Mouse (Mus musculus): ENCODE data around the gene Lmcd1. TPM values are rescaled to one million over a fixed set of nuclear protein-coding genes. Genes with fewer than 3 reads are reported as not detected.
A peak's percentile ranks its signal among the peaks of the same experiment; 100 is the strongest.

Lmcd1 gene
- polyA plus RNA-seq, 1 experiment from 2014 or later: 69.3 TPM

- H3K4me1 ChIP-seq (ENCODE audit: insufficient read depth, low read depth, low read length): no peaks in the 10 kb centered on the region
- no peak overlapping the region for H3K4me3 ChIP-seq (ENCODE audit: low read depth, low read length)
- H3K4me2 ChIP-seq (replicated peaks; ENCODE audit: low read depth, low read length): no peak overlapping the region
- H3K36me3 ChIP-seq (ENCODE audit: insufficient read depth, low read length): no peaks in the 10 kb centered on the region
- no peak for DNase-seq (ENCODE audit: low spot score)
- H3K27ac ChIP-seq (ENCODE audit: low read length): no peak overlapping the region
- TF ChIP-seq EP300 (IDR thresholded peaks at IDR 0.05): no peak
- TF ChIP-seq CTCF (IDR thresholded peaks at IDR 0.05): no peak
- no peaks in the 10 kb centered on the region for H3K9me3 ChIP-seq (ENCODE audit: low read length)
- no peaks in the 10 kb centered on the region for H3K27me3 ChIP-seq (replicated peaks; ENCODE audit: insufficient read depth, low read length)
- H3K9ac ChIP-seq (replicated peaks; ENCODE audit: low read depth): no peak overlapping the region
- WGBS: 58% methylated on average over 10 of the region's 13 CpGs
- ATAC-seq: peak; percentile 21; the same call in 1 of the 2 replicates
These were observed 102.3 kb downstream of the Lmcd1 start for GRCm38 (mm10) chr6:112375661-112376392.

GRCm38 (mm10) chr6:112379054-112379453 lies 105.5 kb downstream of the Lmcd1 start:
- no peak overlapping the region for H3K4me2 ChIP-seq (replicated peaks; ENCODE audit: low read depth, low read length)
- no peak overlapping the region for H3K27ac ChIP-seq (ENCODE audit: low read length)
- ATAC-seq: peak; percentile 77
- DNase-seq (ENCODE audit: low spot score): peak; percentile 47
- TF ChIP-seq CTCF (IDR thresholded peaks at IDR 0.05) (no peak), EP300 (IDR thresholded peaks at IDR 0.05) (peak; percentile 81)
- H3K9me3 ChIP-seq (ENCODE audit: low read length): no peaks in the 10 kb centered on the region
- no peak overlapping the region for H3K4me3 ChIP-seq (ENCODE audit: low read depth, low read length)
- no peak overlapping the region for H3K9ac ChIP-seq (replicated peaks; ENCODE audit: low read depth)
- H3K36me3 ChIP-seq (ENCODE audit: insufficient read depth, low read length): no peaks in the 10 kb centered on the region
- 72% methylated on average over 9 of the region's 9 CpGs for WGBS
- H3K4me1 ChIP-seq (ENCODE audit: insufficient read depth, low read depth, low read length): no peaks in the 10 kb centered on the region
- no peaks in the 10 kb centered on the region for H3K27me3 ChIP-seq (replicated peaks; ENCODE audit: insufficient read depth, low read length)

Other genes with a start within 250 kb of the Lmcd1 start
- gene Ssu2, start 114.3 kb downstream of the Lmcd1 start, polyA plus RNA-seq (2015; fragmentation: Nextera tagmentation; extraction: Ambion mirVana): 4.5 and 6.3 TPM in 2 replicates
- gene Cav3, start 185.7 kb downstream of the Lmcd1 start, polyA plus RNA-seq (2015; fragmentation: Nextera tagmentation; extraction: Ambion mirVana): 2.5 and 3.7 TPM in 2 replicates
- gene Oxtr, start 216.2 kb downstream of the Lmcd1 start, polyA plus RNA-seq (2015; fragmentation: Nextera tagmentation; extraction: Ambion mirVana): 0.04 and 0.05 TPM in 2 replicates

Data from lung, postnatal 0 days (tissue).